Mouse (Mus musculus) lung, postnatal 0 days (tissue): ENCODE data around the gene Clasp2. TPM values are rescaled to one million over a fixed set of nuclear protein-coding genes. Genes with fewer than 3 reads are reported as not detected.

Source experiments
- ATAC-seq: fragments of 200-750 bp; cut with Nextera tagmentation; 2 replicates; pipeline ENCODE4 v1.8.0; 2017; ENCODE audit warnings: moderate library complexity
- DNase-seq: peaks from one replicate; pipeline ENCODE4 v3.0.0-alpha.2; 2016; ENCODE audit warnings: low spot score
- H3K27ac ChIP-seq: fragments of 300-500 bp; sonication (generic); 2 replicates; pipeline ENCODE4 v1.5.1; 2014; ENCODE audit warnings: antibody characterized with exemption, mild to moderate bottlenecking, low read length, mixed read lengths
- H3K27me3 ChIP-seq: fragments of 300-500 bp; sonication (generic); replicated peaks from 2 replicates; pipeline ENCODE4 v1.6.1; 2014; ENCODE audit warnings: low read length, mixed read lengths; ENCODE audit not compliant: insufficient read depth
- H3K36me3 ChIP-seq: fragments of 300-500 bp; sonication (generic); 2 replicates; pipeline ENCODE4 v1.6.1; 2014; ENCODE audit warnings: low read length, mixed read lengths; ENCODE audit not compliant: insufficient read depth
- H3K4me1 ChIP-seq: fragments of 300-500 bp; sonication (generic); 2 replicates; pipeline ENCODE4 v1.6.1; 2014; ENCODE audit warnings: antibody characterized with exemption, low read depth, low read length, mixed read lengths; ENCODE audit not compliant: insufficient read depth
- H3K4me2 ChIP-seq: fragments of 300-500 bp; sonication (generic); replicated peaks from 2 replicates; pipeline ENCODE4 v1.6.1; 2014; ENCODE audit warnings: low read depth, mild to moderate bottlenecking, low read length, moderate library complexity, mixed read lengths
- H3K4me3 ChIP-seq: fragments of 300-500 bp; sonication (generic); 2 replicates; pipeline ENCODE4 v1.5.1; 2014; ENCODE audit warnings: low read depth, low read length
- H3K9ac ChIP-seq: fragments of 300-500 bp; sonication (generic); replicated peaks from 2 replicates; pipeline ENCODE4 v1.6.1; 2014; ENCODE audit warnings: low read depth, mild to moderate bottlenecking
- H3K9me3 ChIP-seq: fragments of 300-500 bp; sonication (generic); 2 replicates; pipeline ENCODE4 v1.6.1; 2016; ENCODE audit warnings: low read length, mixed read lengths
- CTCF ChIP-seq: IDR thresholded peaks from 2 replicates; pipeline ENCODE4 v1.5.1; 2016; ENCODE audit warnings: antibody characterized with exemption, mild to moderate bottlenecking
- EP300 ChIP-seq: IDR thresholded peaks from 2 replicates; pipeline ENCODE4 v1.6.1; 2016; ENCODE audit warnings: antibody characterized with exemption, mild to moderate bottlenecking, control low read depth
- WGBS: fragments of 180-500 bp; shearing (Covaris S2); extraction: QIAGEN DNeasy Blood & Tissue Kit; methylation state at CpG from one replicate; pipeline ENCODE4 v1.1.7; 2014; 5-methylcytosine and 5-hydroxymethylcytosine counted together
- polyA plus RNA-seq: library from polyadenylated mRNA; unstranded; fragments of >200 nt; fragmentation: Nextera tagmentation; extraction: Ambion mirVana; gene quantifications from 2 replicates; pipeline ENCODE4 v1.2.1, GENCODE M21; 2015

The Clasp2 gene
- polyA plus RNA-seq, 1 experiment from 2014 or later = 12.1 TPM

GRCm38 (mm10) chr9:113935638-113936037, 194.4 kb downstream of the Clasp2 start:
- H3K4me3 ChIP-seq = no peak overlapping the region
- no peak overlapping the region for H3K27ac ChIP-seq
- no peak overlapping the region for H3K4me2 ChIP-seq
- no peaks in the 10 kb centered on the region for H3K27me3 ChIP-seq
- no peak for TF ChIP-seq CTCF
- TF ChIP-seq EP300 = no peak
- H3K36me3 ChIP-seq = no peaks in the 10 kb centered on the region
- no peak overlapping the region for H3K9ac ChIP-seq
- H3K4me1 ChIP-seq = peaks cover 9% of the 10 kb centered on the region
- ATAC-seq = no peak
- WGBS = 79% methylated on average over 5 of the region's 5 CpGs
- DNase-seq = no peak
- no peaks in the 10 kb centered on the region for H3K9me3 ChIP-seq

- ATAC-seq (no peak), DNase-seq (no peak)
- H3K4me3 ChIP-seq = no peak overlapping the region
- no peaks in the 10 kb centered on the region for H3K9me3 ChIP-seq
- H3K27ac ChIP-seq = no peak overlapping the region
- H3K36me3 ChIP-seq = no peaks in the 10 kb centered on the region
- TF ChIP-seq EP300 (no peak), CTCF (no peak)
- H3K4me1 ChIP-seq = no peaks in the 10 kb centered on the region
- WGBS = 77% methylated on average over 9 of the region's 9 CpGs
- H3K9ac ChIP-seq = no peak overlapping the region
- no peaks in the 10 kb centered on the region for H3K27me3 ChIP-seq
- no peak overlapping the region for H3K4me2 ChIP-seq
These were observed 198.0 kb downstream of the Clasp2 start for GRCm38 (mm10) chr9:113939063-113939850.

GRCm38 (mm10) chr9:113941103-113941805, 200.0 kb downstream of the Clasp2 start:
- H3K27me3 ChIP-seq = no peaks in the 10 kb centered on the region
- DNase-seq = no peak
- TF ChIP-seq EP300 (no peak), CTCF (0 out of 2 replicates have a peak, but pooled peaks have one; percentile 7)
- no peak overlapping the region for H3K4me3 ChIP-seq
- H3K4me2 ChIP-seq = no peak overlapping the region
- H3K9me3 ChIP-seq = no peaks in the 10 kb centered on the region
- H3K27ac ChIP-seq = no peak overlapping the region
- no peak for ATAC-seq
- 84% methylated on average over 3 of the region's 3 CpGs for WGBS
- H3K36me3 ChIP-seq = peaks cover 8% of the 10 kb centered on the region
- H3K9ac ChIP-seq = no peak overlapping the region
- no peaks in the 10 kb centered on the region for H3K4me1 ChIP-seq

- peaks cover 17% of the 10 kb centered on the region for H3K36me3 ChIP-seq
- no peak overlapping the region for H3K4me3 ChIP-seq
- WGBS = 95% methylated on average over 1 of the region's 1 CpGs
- no peaks in the 10 kb centered on the region for H3K9me3 ChIP-seq
- no peaks in the 10 kb centered on the region for H3K4me1 ChIP-seq
- DNase-seq = no peak
- no peak overlapping the region for H3K9ac ChIP-seq
- no peak for ATAC-seq
- H3K27ac ChIP-seq = no peak overlapping the region
- no peak for TF ChIP-seq EP300
- H3K4me2 ChIP-seq = no peak overlapping the region
- no peaks in the 10 kb centered on the region for H3K27me3 ChIP-seq
These were observed 202.1 kb downstream of the Clasp2 start for GRCm38 (mm10) chr9:113943372-113943771.

- ATAC-seq (no peak), DNase-seq (peak; percentile 35)
- Histone ChIP-seq H3K27me3 (no peaks in the 10 kb centered on the region), H3K9me3 (no peaks in the 10 kb centered on the region), H3K9ac (no peak overlapping the region), H3K36me3 (peaks cover 17% of the 10 kb centered on the region), H3K4me3 (no peak overlapping the region), H3K27ac (no peak overlapping the region), H3K4me2 (no peak overlapping the region), H3K4me1 (no peaks in the 10 kb centered on the region)
- no peak for TF ChIP-seq EP300
- no peak for TF ChIP-seq CTCF
- WGBS = 83% methylated on average over 1 of the region's 1 CpGs
These were observed 205.9 kb downstream of the Clasp2 start for GRCm38 (mm10) chr9:113947216-113947615.

- no peak for DNase-seq
- 98% methylated on average over 4 of the region's 4 CpGs for WGBS
- Histone ChIP-seq H3K27me3 (no peaks in the 10 kb centered on the region), H3K9me3 (no peaks in the 10 kb centered on the region), H3K4me3 (no peak overlapping the region), H3K9ac (no peak overlapping the region), H3K4me1 (no peaks in the 10 kb centered on the region), H3K4me2 (no peak overlapping the region), H3K27ac (no peak overlapping the region), H3K36me3 (peaks cover 26% of the 10 kb centered on the region)
- no peak for ATAC-seq
- no peak for TF ChIP-seq EP300
- no peak for TF ChIP-seq CTCF
These were observed 216.5 kb downstream of the Clasp2 start for GRCm38 (mm10) chr9:113957777-113958176.
